Mouse (Mus musculus) left cerebral cortex, adult 18-20 months (tissue): ENCODE measurements around the gene Ifna2. TPM values are rescaled to one million over a fixed set of nuclear protein-coding genes. Genes with fewer than 3 reads are reported as not detected.
A peak's percentile ranks its signal among the peaks of the same experiment; 100 is the strongest.

ENCODE experiments used
- DNase-seq, 2 experiments: peaks; one replicate each; pipeline ENCODE4 v3.0.0; 2021 to 2022; ENCODE audit warnings: low spot score in 2 of 2, mixed read lengths in 1 of 2
- long read RNA-seq, 2 experiments: library from polyadenylated mRNA; stranded (forward); transcript quantifications; one replicate each; pipeline ENCODE4 v2.0.0; 2021
- total RNA-seq, 2 experiments: library from RNA; stranded (reverse); gene quantifications; 2 replicates each; pipeline ENCODE4 v1.2.3; 2021

The Ifna2 gene
- not detected for total RNA-seq
- long read RNA-seq, experiment 1 = 0 reads
- long read RNA-seq, experiment 2 = 0 reads

DNA sequence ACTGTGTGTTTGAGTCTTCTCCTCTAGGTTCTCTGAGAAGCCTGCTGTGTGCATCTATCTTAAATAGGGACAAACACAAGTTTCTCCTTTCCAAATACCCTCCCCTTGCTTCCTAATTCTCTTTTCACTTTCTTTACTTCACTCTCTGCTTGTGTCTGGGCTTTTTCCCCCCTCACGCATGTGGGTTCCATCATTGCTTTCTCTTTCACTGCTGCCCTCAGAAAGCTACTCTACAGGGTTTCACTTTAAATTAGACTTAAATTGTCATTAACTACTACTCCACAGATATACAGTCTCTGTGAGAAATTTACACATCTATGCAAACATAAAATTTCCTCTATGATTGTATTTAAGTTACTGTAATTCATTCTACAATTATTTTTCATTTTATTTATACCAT, at the start of gene Ifna2:
Gene Ifna2, minus strand, starts transcription at position 101 of the 400 bp plus-strand sequence.
- DNase-seq = no peak

GRCm38 (mm10) chr4:88727324-88727723, 43.6 kb upstream of the Ifna2 start:
- no peak for DNase-seq

GRCm38 (mm10) chr4:88726727-88727126, 43.0 kb upstream of the Ifna2 start:
- DNase-seq = no peak

DNA sequence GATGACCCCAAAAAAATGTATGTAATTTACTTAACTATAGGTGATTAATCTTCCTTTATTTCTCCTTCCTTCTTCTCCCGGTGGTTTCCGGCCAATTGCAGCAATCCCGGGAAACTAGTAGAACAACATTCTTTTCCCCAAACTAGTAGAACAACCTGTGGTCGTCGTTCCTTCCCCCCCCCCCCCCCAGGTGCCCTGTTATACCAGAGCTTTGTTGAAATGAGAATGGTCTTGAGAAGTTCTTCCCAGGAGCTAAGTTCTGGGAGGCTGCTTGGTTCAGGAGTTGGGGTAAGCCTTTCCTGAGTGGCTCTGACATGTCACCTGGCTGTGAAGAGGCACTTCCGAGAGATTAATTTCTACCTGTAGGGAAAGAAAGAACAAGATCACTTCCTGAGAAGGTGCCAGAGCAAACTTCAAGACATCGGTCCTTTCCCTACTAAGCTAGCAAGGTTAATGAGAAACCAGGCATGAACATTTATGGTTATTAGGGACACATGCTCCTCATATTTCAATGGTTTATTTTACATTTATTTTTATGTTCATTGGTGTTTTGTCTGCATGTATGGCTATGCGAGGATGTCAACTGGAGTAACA, 39.9 kb upstream of the Ifna2 start:
- DNase-seq = no peak

GRCm38 (mm10) chr4:88721791-88722721, 38.3 kb upstream of the Ifna2 start, which contains the start of the genes Gm26566 and Klhl9:
Gene Gm26566, plus strand, starts transcription at chr4:88721805.
Gene Klhl9, minus strand, starts transcription at chr4:88722465.
- peak; percentile 84 to 91 for DNase-seq

DNA sequence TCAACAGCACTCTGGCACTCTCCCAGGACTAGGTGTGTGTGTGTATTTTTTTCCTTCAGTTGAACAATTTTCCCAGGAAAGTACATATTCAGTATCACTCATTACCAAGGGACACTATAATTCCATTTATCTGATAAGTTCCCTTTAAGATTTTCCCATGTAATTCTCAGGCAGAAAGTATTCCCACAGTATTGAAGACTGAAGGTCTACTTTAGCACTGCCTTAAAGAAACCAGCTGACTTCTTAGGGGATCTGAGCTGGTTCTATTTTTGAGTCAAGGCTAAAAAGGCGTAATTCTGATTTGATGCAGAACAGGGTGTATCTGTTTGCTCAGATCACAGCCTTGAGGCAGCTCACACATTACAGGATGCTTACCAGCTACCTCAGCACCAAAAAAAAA, 35.0 kb upstream of the Ifna2 start:
- no peak for DNase-seq

GRCm38 (mm10) chr4:88715059-88715458, 31.3 kb upstream of the Ifna2 start:
- no peak for DNase-seq

GRCm38 (mm10) chr4:88714281-88714680, 30.6 kb upstream of the Ifna2 start:
- no peak for DNase-seq

GRCm38 (mm10) chr4:88707128-88707826, 23.6 kb upstream of the Ifna2 start:
- no peak for DNase-seq

- no peak for DNase-seq
Measured at GRCm38 (mm10) chr4:88705924-88706323, 22.2 kb upstream of the Ifna2 start.

- DNase-seq = no peak
Measured at GRCm38 (mm10) chr4:88699301-88699700, 15.6 kb upstream of the Ifna2 start.

GRCm38 (mm10) chr4:88698781-88699180, 15.1 kb upstream of the Ifna2 start:
- DNase-seq = no peak

GRCm38 (mm10) chr4:88697753-88698152, 14.0 kb upstream of the Ifna2 start:
- no peak for DNase-seq

GRCm38 (mm10) chr4:88697108-88697507, 13.4 kb upstream of the Ifna2 start:
- no peak for DNase-seq

GRCm38 (mm10) chr4:88696237-88696884, 12.6 kb upstream of the Ifna2 start:
- DNase-seq = peak; percentile 73 to 81

DNA sequence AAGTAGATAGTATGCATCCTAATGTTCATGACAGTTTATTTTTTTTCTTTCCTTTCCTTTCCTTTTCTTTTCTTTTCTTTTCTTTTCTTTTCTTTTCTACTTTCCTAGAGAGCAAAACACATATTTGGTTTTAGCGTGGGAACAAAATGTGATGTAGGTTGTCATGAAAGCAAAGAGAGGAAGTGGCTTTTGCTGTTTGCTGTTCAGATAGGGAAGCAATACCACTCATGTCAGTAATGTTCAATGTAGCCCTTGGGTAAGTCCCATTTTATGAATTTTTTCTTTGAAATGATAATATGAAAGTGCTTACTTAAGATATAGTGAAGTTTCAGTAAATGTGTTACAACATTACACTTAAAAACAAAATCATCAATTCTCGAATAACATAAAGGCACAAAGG, 9.7 kb upstream of the Ifna2 start:
- no peak for DNase-seq

DNA sequence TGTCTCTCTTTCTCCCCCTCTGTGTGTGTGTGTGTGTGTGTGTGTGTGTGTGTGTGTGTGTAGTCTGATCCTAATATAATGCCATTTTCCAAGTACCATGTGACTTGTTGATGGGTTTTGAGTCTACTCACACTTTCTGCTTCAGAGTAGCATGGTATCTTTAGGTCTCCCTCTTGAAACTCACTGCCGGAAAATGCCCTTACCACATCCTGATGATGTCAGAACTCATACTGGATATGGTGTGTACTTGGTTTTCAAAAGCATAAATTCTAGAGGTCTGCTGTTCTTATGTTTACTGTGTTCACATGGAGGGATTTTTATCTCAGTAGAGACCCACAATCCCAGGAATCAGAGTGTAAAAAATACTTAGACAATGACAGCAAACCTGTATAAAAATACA, 8.8 kb upstream of the Ifna2 start:
- DNase-seq = no peak

GRCm38 (mm10) chr4:88691259-88691658, 7.5 kb upstream of the Ifna2 start, which contains the start of gene Ifnab:
Gene Ifnab, minus strand, starts transcription at chr4:88691359.
- DNase-seq = no peak

DNA sequence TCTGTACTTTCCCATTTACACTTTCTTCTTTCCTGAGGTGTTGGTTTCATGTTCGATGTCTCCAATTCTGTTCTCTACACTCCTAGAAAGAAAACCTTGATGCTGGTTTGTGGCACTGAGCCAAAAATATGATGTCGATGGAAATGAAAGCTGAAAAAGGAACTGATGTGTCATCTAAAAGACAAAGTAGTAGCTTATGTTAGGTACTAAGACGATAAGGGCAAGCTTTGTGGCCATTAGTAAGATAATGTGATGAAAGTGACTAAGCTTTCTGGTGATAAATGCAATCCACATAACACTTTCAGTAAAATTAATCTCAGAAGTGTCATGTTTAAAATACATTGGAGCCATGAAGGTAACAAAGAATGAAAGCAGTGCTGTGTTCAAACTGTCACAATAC, 2.4 kb downstream of the Ifna2 start:
- no peak for DNase-seq

DNA sequence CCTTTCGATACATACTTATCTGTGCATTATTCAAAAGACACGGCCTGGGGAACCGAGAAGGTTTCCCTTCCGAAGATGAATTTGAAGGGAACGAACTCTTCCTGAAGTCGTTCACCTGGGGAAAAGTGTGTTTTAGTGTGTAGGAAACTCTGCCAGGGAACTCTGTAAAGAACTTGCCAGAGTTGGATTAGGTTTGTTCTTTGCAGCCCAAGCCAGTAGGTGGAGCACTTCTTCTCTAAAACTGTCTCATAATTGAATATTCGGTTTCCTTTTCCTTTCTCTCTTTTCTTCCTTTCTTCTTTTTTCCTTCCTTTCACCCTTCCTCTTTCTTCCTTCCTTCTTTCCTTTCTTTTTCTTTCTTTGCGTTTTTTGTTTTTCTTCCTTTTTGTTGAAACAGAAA, 3.4 kb downstream of the Ifna2 start:
- DNase-seq = peak; percentile 20 to 24

DNA sequence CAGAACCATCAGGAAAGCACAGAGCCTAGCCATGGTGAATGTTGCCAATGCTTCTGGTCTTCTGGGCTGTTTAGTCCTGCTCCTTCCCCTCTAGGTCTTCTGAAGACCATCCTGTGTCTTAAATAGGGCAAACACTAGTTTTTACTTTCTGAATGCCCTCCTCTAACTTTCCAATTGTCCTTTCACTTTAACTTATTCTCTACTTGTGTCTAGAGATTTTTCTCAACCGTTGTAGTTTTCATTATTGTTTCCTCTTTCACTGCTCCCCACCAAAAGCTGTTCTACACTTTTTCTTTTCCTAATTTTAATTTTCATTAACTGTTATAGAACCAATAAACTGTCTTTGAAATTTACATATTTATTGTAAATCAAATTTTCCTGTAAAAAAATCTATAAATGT, 6.9 kb downstream of the Ifna2 start, which contains the start of gene Ifna16:
Gene Ifna16, minus strand, starts transcription at position 101 of the 400 bp plus-strand sequence.
- DNase-seq = no peak
